Mouse (Mus musculus) embryonic facial prominence, embryonic 14.5 days (tissue): ENCODE data around the gene Ephb3. TPM values are rescaled to one million over a fixed set of nuclear protein-coding genes. Genes with fewer than 3 reads are reported as not detected.
"Not testable (repeated sequence)": the region's sequence is repeated elsewhere in the genome, so short reads cannot be mapped to it uniquely, and the experiment has no call there.

Experiments used
- ATAC-seq: fragments of 200-750 bp; cut with Nextera tagmentation; 2 replicates; pipeline ENCODE4 v1.8.0; 2017; ENCODE audit warnings: low read depth, moderate number of reproducible peaks, moderate TSS enrichment
- DNase-seq: peaks from one replicate; pipeline ENCODE4 v3.0.0-alpha.2; 2015; ENCODE audit warnings: low spot score
- H3K27ac ChIP-seq: fragments of 300-500 bp; sonication (generic); replicated peaks from 2 replicates; pipeline ENCODE4 v1.5.1; 2014; ENCODE audit warnings: low read depth, mild to moderate bottlenecking, low read length, moderate library complexity
- H3K27me3 ChIP-seq: fragments of 300-500 bp; sonication (generic); replicated peaks from 2 replicates; pipeline ENCODE4 v1.6.1; 2014; ENCODE audit warnings: low read length; ENCODE audit not compliant: control insufficient read depth, insufficient read depth
- H3K36me3 ChIP-seq: fragments of 300-500 bp; sonication (generic); 2 replicates; pipeline ENCODE4 v1.6.1; 2014; ENCODE audit warnings: low read length, mixed read lengths; ENCODE audit not compliant: control insufficient read depth, insufficient read depth
- H3K4me1 ChIP-seq: fragments of 300-500 bp; sonication (generic); 2 replicates; pipeline ENCODE4 v1.6.1; 2014; ENCODE audit warnings: antibody characterized with exemption, low read length; ENCODE audit not compliant: control insufficient read depth, insufficient read depth
- H3K4me2 ChIP-seq: fragments of 300-500 bp; sonication (generic); 2 replicates; pipeline ENCODE4 v1.6.1; 2014; ENCODE audit warnings: low read depth, mild to moderate bottlenecking, low read length, moderate library complexity, mixed read lengths
- H3K4me3 ChIP-seq: fragments of 300-500 bp; sonication (generic); 2 replicates; pipeline ENCODE4 v1.5.1; 2014; ENCODE audit warnings: low read depth, mild to moderate bottlenecking, low read length
- H3K9ac ChIP-seq: fragments of 300-500 bp; sonication (generic); 2 replicates; pipeline ENCODE4 v1.6.1; 2014; ENCODE audit warnings: low read depth, mild to moderate bottlenecking, low read length, moderate library complexity, mixed read lengths
- H3K9me3 ChIP-seq: fragments of 300-500 bp; sonication (generic); 2 replicates; pipeline ENCODE4 v1.6.1; 2016; ENCODE audit warnings: low read length; ENCODE audit not compliant: control insufficient read depth
- WGBS: fragments of 180-500 bp; shearing (Covaris S2); extraction: QIAGEN DNeasy Blood & Tissue Kit; methylation state at CpG from one replicate; pipeline ENCODE4 v1.1.7; 2014; 5-methylcytosine and 5-hydroxymethylcytosine counted together
- polyA plus RNA-seq: library from polyadenylated mRNA; unstranded; fragments of >200 nt; fragmentation: Nextera tagmentation; extraction: Ambion mirVana; gene quantifications from 2 replicates; pipeline ENCODE4 v1.2.1, GENCODE M21; 2014

The Ephb3 gene
- 28.4 and 31.8 TPM in 2 replicates for polyA plus RNA-seq

DNA sequence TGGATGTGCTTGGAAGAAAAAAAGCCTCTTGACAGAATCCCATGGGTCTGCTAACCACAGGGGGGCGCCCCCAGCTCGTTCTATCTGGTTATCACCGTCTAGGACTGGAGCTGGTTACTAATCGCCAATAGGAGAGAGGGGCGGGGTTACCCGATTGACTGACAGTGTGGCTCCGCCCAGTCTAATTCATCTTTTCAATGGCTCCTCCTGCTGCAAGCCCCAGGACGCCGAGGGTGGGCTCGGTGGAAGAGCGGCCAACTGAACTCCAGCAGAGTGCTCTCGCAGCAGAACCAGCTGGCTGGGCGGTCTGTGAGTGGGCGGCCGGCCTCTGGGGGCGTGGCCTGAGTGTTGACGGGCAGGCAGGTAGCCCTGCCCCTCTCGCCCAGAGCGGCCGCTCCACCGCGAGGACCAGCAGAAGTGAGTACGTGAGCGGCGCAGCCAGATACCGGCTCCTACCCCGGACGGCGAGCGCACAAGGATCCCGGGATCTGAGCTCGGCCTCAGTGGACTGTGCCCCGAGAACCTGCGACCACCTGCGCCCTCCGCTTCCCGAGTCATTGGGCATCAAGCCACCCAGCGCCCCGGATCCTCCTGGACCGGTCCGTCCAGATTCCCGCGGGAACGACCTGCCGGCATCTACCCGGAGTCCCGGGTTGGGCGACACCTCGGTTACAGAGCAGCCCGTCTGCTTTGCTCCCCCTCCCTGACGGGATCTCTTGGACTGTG is at the start of gene Ephb3:
TSS of gene Ephb3 (plus strand) at position 389 of the 726 bp plus-strand sequence.
- whole genome bisulfite sequencing: under 1% methylated on average over 28 of the region's 51 CpGs
- Histone ChIP-seq H3K27ac (peak within 1 kb of the TSS; percentile 96), H3K4me2 (peak within 1 kb of the TSS; percentile 58), H3K36me3 (no peaks in the 10 kb centered on the region), H3K27me3 (no peaks in the 10 kb centered on the region), H3K9me3 (no peaks in the 10 kb centered on the region), H3K4me3 (peak within 1 kb of the TSS; percentile 89), H3K9ac (peak within 1 kb of the TSS; percentile 97), H3K4me1 (peaks cover 35% of the 10 kb centered on the region)
- DNase-seq (peak; percentile 100), ATAC-seq (peak; percentile 98)

DNA sequence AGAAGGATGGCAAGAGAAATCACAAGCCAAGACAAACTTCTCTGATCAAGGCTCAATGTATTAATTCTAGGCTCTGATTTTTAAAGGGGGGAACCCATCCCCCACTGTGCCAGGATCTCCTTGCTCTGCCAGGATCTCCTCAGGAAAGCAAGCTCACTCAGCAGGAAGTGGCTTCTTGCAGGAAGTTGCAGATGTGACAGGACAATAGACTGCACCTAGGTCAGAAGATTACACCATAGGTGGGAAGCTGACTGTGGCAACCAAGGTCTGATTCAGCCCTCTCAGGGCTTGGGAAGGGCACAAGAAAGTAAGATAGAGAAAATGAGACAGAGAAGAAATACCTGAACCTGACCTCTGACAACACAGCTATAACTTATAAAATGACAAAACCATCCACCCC is 48.3 kb upstream of the Ephb3 start:
- not testable (repeated sequence) for H3K4me2 ChIP-seq, ATAC-seq, H3K27me3 ChIP-seq, H3K4me3 ChIP-seq, H3K36me3 ChIP-seq, H3K27ac ChIP-seq, H3K9me3 ChIP-seq, H3K9ac ChIP-seq, DNase-seq, H3K4me1 ChIP-seq

DNA sequence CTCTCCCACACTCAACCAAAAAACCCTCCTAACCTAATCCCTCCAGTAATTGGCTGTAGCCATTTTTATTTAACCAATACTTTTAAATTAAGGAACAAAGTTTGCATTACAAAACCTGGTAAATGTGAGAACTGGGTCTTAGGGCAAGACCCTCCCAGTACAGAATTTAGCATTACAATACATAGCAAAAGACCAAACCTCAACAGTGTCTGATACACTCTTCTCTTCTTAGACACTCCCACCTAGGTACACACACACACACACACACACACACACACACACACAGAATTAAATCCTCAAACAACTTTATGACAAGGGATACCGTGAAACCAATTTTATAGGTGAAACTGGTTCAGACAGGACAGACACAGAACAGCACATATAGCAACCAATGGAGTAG is 45.3 kb upstream of the Ephb3 start:
- H3K9me3 ChIP-seq, H3K36me3 ChIP-seq, ATAC-seq, H3K27me3 ChIP-seq, H3K27ac ChIP-seq, H3K4me2 ChIP-seq, H3K4me3 ChIP-seq, DNase-seq, H3K4me1 ChIP-seq, H3K9ac ChIP-seq: not testable (repeated sequence)
- WGBS: 91% methylated on average over 1 of the region's 1 CpGs

DNA sequence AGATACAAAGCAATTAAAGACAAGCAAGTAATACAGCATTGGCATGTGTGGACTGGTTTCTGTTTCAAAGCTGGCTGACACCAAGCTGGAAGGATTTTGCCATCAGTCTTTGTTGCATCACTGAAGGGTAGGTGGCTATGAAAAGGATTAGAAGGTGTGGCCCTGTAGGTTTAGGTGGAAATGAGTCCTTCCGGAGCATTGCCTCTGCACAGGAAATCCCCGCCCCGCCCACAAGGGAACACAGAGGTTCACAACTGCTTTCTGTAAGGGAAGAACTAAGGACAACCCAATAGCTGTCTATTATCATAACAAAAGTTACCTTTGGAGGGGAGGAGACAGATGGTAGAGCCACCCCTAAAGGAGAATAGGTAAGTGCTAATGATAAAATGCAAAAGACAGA is 41.1 kb upstream of the Ephb3 start:
- not testable (repeated sequence) for H3K36me3 ChIP-seq, H3K27me3 ChIP-seq, H3K27ac ChIP-seq, H3K4me1 ChIP-seq, H3K9me3 ChIP-seq, ATAC-seq, H3K9ac ChIP-seq, H3K4me2 ChIP-seq, H3K4me3 ChIP-seq, DNase-seq
- WGBS: 79% methylated on average over 3 of the region's 3 CpGs

DNA sequence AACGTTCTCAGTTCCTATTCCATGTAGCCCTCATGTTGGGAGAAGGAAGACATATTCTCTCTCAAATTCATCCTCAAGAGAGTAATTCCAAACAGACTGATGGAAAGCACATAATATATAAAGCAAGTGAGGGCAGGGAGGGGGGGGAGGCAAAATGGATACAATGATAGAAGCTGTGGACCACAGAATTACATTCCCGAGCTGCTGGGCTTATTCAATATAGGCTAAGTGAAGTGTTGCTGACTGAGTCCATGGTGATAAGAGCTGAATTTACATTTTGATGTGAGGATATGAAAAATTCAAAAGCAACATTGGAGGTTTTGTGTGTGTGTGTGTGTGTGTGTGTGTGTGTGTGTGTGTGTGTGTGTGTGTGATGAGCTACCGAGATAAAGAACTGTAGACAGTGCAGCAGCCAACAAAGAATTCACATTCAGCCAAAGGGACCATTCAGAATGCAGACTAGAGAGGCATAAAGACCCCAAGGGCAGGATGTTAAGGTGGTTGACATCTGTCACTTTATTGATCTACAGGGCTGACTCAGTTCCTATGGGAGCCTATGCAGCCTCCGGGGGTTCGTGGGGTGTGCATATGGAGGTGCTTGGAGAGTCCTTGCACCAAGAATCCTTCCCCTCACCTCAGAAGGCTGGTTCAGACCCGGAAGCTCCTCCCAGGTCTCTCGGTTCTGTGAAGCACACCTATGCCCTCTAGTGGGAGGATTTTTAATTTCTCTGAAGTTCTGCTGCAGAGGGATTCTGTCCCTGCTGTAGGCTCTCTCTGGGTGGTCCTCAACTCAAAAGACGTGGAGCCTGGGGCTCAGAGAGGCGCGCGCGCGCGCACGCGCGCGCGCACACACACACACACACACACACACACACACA is 39.0 kb upstream of the Ephb3 start:
- WGBS: 16% methylated on average over 17 of the region's 19 CpGs
- not testable (repeated sequence) for H3K4me1 ChIP-seq, H3K27ac ChIP-seq, H3K27me3 ChIP-seq, H3K4me3 ChIP-seq, H3K9ac ChIP-seq, H3K9me3 ChIP-seq, H3K36me3 ChIP-seq, DNase-seq
- 0 out of 2 replicates have a peak overlapping the region, but pooled peaks have one; percentile 18 for H3K4me2 ChIP-seq
- peak; percentile 71 for ATAC-seq

DNA sequence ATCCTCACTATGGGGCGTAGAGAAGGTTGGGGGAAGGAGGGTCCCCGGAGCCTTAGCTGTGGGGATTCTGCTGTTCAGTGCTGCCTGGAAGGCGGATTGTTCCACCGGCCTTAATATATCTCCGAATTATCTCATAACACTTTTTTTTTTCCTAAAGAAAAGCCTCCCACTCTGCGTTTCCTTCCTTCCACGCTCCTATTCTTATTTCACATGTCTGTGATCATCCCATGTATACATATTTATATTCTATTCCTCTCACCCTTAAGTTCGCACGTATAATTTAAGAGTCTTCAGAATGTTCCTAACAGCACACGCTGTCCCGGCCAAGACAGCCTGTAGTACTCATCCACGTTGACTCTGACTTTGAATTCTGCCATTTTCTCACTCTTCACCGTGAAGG is 35.8 kb upstream of the Ephb3 start:
- Histone ChIP-seq H3K4me3 (no peak overlapping the region), H3K4me1 (no peaks in the 10 kb centered on the region), H3K27ac (no peak overlapping the region), H3K36me3 (no peaks in the 10 kb centered on the region), H3K4me2 (no peak overlapping the region), H3K27me3 (no peaks in the 10 kb centered on the region), H3K9ac (no peak overlapping the region), H3K9me3 (no peaks in the 10 kb centered on the region)
- DNase-seq: no peak
- WGBS: 87% methylated on average over 13 of the region's 13 CpGs
- no peak for ATAC-seq

DNA sequence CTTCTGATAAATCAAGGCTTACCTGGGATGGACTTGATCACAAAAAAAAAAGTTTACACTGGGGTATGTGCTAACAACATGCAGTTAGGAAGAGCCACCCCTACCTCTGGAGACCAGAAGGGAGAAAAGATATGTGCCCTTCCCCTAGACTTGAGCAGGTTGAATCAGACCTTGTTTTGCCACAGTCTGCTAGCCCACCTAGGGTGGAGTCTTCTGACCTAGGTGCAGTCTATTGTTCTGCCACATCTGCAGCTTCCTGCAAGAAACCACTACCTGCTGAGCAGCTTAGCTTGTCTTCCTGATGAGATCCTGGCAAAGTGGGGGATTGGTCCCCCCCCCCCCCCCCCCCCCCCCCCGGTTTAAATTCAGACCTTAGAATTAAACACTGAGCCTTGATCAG is 29.3 kb upstream of the Ephb3 start:
- Histone ChIP-seq H3K4me1 (no peaks in the 10 kb centered on the region), H3K36me3 (no peaks in the 10 kb centered on the region), H3K9me3 (no peaks in the 10 kb centered on the region), H3K9ac (no peak overlapping the region), H3K4me2 (no peak overlapping the region), H3K27ac (no peak overlapping the region), H3K4me3 (no peak overlapping the region), H3K27me3 (no peaks in the 10 kb centered on the region)
- ATAC-seq: no peak
- WGBS: no CpG with 5 or more reads among the region's 1 CpGs
- no peak for DNase-seq

GRCm38 (mm10) chr16:21182108-21182507 is 22.4 kb upstream of the Ephb3 start:
- ATAC-seq (no peak), DNase-seq (no peak)
- no peaks in the 10 kb centered on the region for H3K4me1 ChIP-seq
- H3K27me3 ChIP-seq: no peaks in the 10 kb centered on the region
- 56% methylated on average over 1 of the region's 1 CpGs for WGBS
- H3K4me3 ChIP-seq: no peak overlapping the region
- H3K9me3 ChIP-seq: no peaks in the 10 kb centered on the region
- H3K27ac ChIP-seq: no peak overlapping the region
- no peaks in the 10 kb centered on the region for H3K36me3 ChIP-seq
- no peak overlapping the region for H3K9ac ChIP-seq
- no peak overlapping the region for H3K4me2 ChIP-seq
